Mouse (Mus musculus): ENCODE data around the gene Gpbp1. TPM values are rescaled to one million over a fixed set of nuclear protein-coding genes. Genes with fewer than 3 reads are reported as not detected.

The Gpbp1 gene
- total and polyA plus RNA-seq, 3 experiments: 43.3 to 99.6 (median 96.1) TPM

DNA sequence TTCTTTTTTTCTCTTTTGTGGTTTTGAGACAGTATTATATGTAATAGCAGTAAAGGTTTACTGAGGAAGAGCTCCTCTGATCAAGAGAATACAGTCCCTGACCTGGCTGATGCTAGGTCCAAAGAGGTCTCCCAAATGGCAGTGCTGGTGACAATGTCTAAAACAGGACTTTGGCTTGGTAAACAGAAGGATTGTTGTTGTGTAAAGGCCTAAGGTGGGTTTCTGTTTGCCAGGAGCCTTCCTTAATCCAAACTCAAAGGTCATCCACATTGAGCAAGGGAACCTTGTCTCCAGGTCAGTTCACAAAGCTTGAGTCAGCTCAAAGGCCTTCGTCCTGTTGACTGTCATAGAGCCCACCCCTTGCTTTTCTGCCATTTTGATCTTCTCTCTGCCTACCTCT lies 41.8 kb upstream of the Gpbp1 start:
- no peaks in the 10 kb centered on the region for H3K36me3 ChIP-seq (replicated peaks in 1 of 2; ENCODE audit: control insufficient read depth in 1 of 2, insufficient read depth in 1 of 2, low read length in 1 of 2)
- H3K4me2 ChIP-seq (ENCODE audit: insufficient read depth, low read depth, poor library complexity, severe bottlenecking): no peak overlapping the region
- no peak overlapping the region for H3K9ac ChIP-seq (ENCODE audit: insufficient read depth, low read depth)
- no peaks in the 10 kb centered on the region for H3K27me3 ChIP-seq (replicated peaks)
- H3K27ac ChIP-seq (ENCODE audit: insufficient read depth, low read depth): no peak overlapping the region
- H3K4me3 ChIP-seq (replicated peaks in 1 of 3; ENCODE audit: low read depth in 2 of 3, low read length in 2 of 3, poor library complexity in 1 of 3): no peak overlapping the region
- H3K79me2 ChIP-seq (replicated peaks; ENCODE audit: control insufficient read depth, extremely low read depth, insufficient read depth, poor library complexity, severe bottlenecking): no peaks in the 10 kb centered on the region
- no peaks in the 10 kb centered on the region; a peak in 1 of 4 replicates for H3K4me1 ChIP-seq (ENCODE audit: control insufficient read depth in 1 of 2, insufficient read depth in 2 of 2)
- in situ Hi-C loops (cut with MboI; ENCODE audit: low pct_ligation_motif_present, low pct_unique_long_range_greater_than_20kb, low sequenced_read_pairs): loop anchor here (25.0 kb wide), 1 partner anchor 731 kb away; no protein-coding TSS in a partner anchor
- H3K9me3 ChIP-seq (replicated peaks; ENCODE audit: low read length): no peaks in the 10 kb centered on the region
- dilution Hi-C loops (cut with MboI; ENCODE audit: extremely low pct_ligation_motif_present, extremely low pct_unique_long_range_greater_than_20kb, low sequenced_read_pairs): no loop called here
- DNase-seq (ENCODE audit: extremely low read depth): no peak
- no peak for TF ChIP-seq CTCF (conservative IDR thresholded peaks at IDR 0.05 in 1 of 2, IDR thresholded peaks at IDR 0.05 in 1 of 2; ENCODE audit: low read depth in 2 of 2, low read length in 2 of 2)
- no peak for TF ChIP-seq TBP (conservative IDR thresholded peaks at IDR 0.05; ENCODE audit: low read depth, low read length)
- TF ChIP-seq ZKSCAN1 (IDR thresholded peaks at IDR 0.05; ENCODE audit: borderline replicate concordance, low read depth, low read length): no peak
- no peak for TF ChIP-seq ETS1 (conservative IDR thresholded peaks at IDR 0.05; ENCODE audit: low read depth, low read length)
- no peak for TF ChIP-seq RAD21 (IDR thresholded peaks at IDR 0.05; ENCODE audit: low read depth, low read length)
- TF ChIP-seq MAZ (IDR thresholded peaks at IDR 0.05; ENCODE audit: low read depth, low read length): no peak
- no peak for TF ChIP-seq MEF2A (IDR thresholded peaks at IDR 0.05; ENCODE audit: borderline replicate concordance, low read depth, low read length)
- TF ChIP-seq SMC3 (IDR thresholded peaks at IDR 0.05; ENCODE audit: low read depth, low read length): no peak
- TF ChIP-seq ZNF384 (IDR thresholded peaks at IDR 0.05; ENCODE audit: low read depth, low read length): no peak
- no peak for TF ChIP-seq E2F4 (IDR thresholded peaks at IDR 0.05; ENCODE audit: insufficient replicate concordance, low read depth, low read length)
- TF ChIP-seq TCF12 (IDR thresholded peaks at IDR 0.05; ENCODE audit: low read depth, low read length): no peak
- no peak for TF ChIP-seq JUN (IDR thresholded peaks at IDR 0.05; ENCODE audit: insufficient read depth, low read depth, low read length)

DNA sequence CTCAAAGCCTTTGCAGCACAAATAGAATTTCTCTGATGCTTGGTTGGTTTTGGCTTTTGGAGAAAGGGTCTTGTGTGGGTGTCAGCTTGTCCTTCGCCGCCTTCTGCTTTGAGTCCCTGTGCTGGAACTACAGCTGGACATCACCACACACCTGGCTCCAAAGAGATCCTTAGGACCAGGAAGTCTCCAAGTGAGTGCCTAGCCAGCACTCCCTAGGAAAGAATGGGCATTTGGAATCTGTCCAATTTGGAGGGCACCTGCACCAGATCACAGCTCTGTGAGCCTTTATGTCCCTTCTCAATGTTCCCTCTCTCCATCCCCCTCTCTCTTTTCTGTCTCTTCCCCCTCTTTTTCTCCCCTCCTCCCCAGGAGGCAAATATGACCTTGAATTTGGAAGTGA lies 34.4 kb upstream of the Gpbp1 start:
- TF ChIP-seq ZMIZ1 (IDR thresholded peaks at IDR 0.05; ENCODE audit: low read depth, low read length) (no peak), HCFC1 (IDR thresholded peaks at IDR 0.05; ENCODE audit: low read depth, low read length) (no peak), TCF12 (IDR thresholded peaks at IDR 0.05; ENCODE audit: low read depth, low read length) (no peak), KAT2A (IDR thresholded peaks at IDR 0.05; ENCODE audit: insufficient replicate concordance, low read length) (no peak), SMC3 (IDR thresholded peaks at IDR 0.05; ENCODE audit: low read depth, low read length) (no peak), PAX5 (IDR thresholded peaks at IDR 0.05; ENCODE audit: low read length) (no peak), MAX (IDR thresholded peaks at IDR 0.05; ENCODE audit: low read length) (no peak), E2F4 (IDR thresholded peaks at IDR 0.05; ENCODE audit: insufficient replicate concordance, low read depth, low read length) (no peak)
- H3K4me2 ChIP-seq (ENCODE audit: insufficient read depth, low read depth, poor library complexity, severe bottlenecking): no peak overlapping the region
- dilution Hi-C loops (cut with MboI; ENCODE audit: extremely low pct_ligation_motif_present, extremely low pct_unique_long_range_greater_than_20kb, low sequenced_read_pairs): no loop called here

More for the DNA sequence above, 34.4 kb upstream of the Gpbp1 start:
- no peaks in the 10 kb centered on the region for H3K79me2 ChIP-seq (replicated peaks; ENCODE audit: control insufficient read depth, extremely low read depth, insufficient read depth, poor library complexity, severe bottlenecking)
- no peaks in the 10 kb centered on the region for H3K27me3 ChIP-seq (replicated peaks)
- H3K4me3 ChIP-seq (replicated peaks in 1 of 3; ENCODE audit: low read depth in 2 of 3, low read length in 2 of 3, poor library complexity in 1 of 3): no peak overlapping the region
- peaks cover 0 to 4% of the 10 kb centered on the region in 2 experiments; a peak in 1 of 4 replicates for H3K4me1 ChIP-seq (ENCODE audit: control insufficient read depth in 1 of 2, insufficient read depth in 2 of 2)
- no peaks in the 10 kb centered on the region for H3K36me3 ChIP-seq (replicated peaks in 1 of 2; ENCODE audit: control insufficient read depth in 1 of 2, insufficient read depth in 1 of 2, low read length in 1 of 2)
- in situ Hi-C loops (cut with MboI; ENCODE audit: low pct_ligation_motif_present, low pct_unique_long_range_greater_than_20kb, low sequenced_read_pairs): no loop called here
- DNase-seq (ENCODE audit: extremely low read depth): no peak
- no peak overlapping the region for H3K9ac ChIP-seq (ENCODE audit: insufficient read depth, low read depth)
- H3K9me3 ChIP-seq (replicated peaks; ENCODE audit: low read length): no peaks in the 10 kb centered on the region
- no peak overlapping the region for H3K27ac ChIP-seq (ENCODE audit: insufficient read depth, low read depth)
